Mouse (Mus musculus) thymus, postnatal 0 days (tissue): ENCODE measurements around the gene Syn2. TPM values are rescaled to one million over a fixed set of nuclear protein-coding genes. Genes with fewer than 3 reads are reported as not detected.

Experiments
- DNase-seq: peaks from one replicate; pipeline ENCODE4 v3.0.0-alpha.2; 2015; ENCODE audit warnings: low spot score
- microRNA-seq: library from miRNA; unstranded; fragments of <30 nt; microRNA quantifications from one replicate; pipeline ENCODE4, GENCODE M21; 2016; ENCODE audit warnings: borderline number of aligned reads
- polyA plus RNA-seq: library from polyadenylated mRNA; unstranded; fragments of >200 nt; fragmentation: Nextera tagmentation; extraction: Ambion mirVana; gene quantifications from 2 replicates; pipeline ENCODE4 v1.2.1, GENCODE M21; 2015

Gene Syn2
- polyA plus RNA-seq, 1 experiment from 2014 or later, result 0.72 TPM

- no peak for DNase-seq
These were observed 156.4 kb downstream of the Syn2 start for GRCm38 (mm10) chr6:115291068-115291467.

- DNase-seq, result no peak
These were observed 157.1 kb downstream of the Syn2 start for GRCm38 (mm10) chr6:115291823-115292222.

- DNase-seq, result no peak
These were observed 157.9 kb downstream of the Syn2 start for GRCm38 (mm10) chr6:115292621-115293020.

GRCm38 (mm10) chr6:115293877-115294276, 159.2 kb downstream of the Syn2 start:
- no peak for DNase-seq

GRCm38 (mm10) chr6:115307134-115307533, 172.4 kb downstream of the Syn2 start:
- DNase-seq, result no peak

- no peak for DNase-seq
These were observed 178.1 kb downstream of the Syn2 start for GRCm38 (mm10) chr6:115312780-115313179.

- DNase-seq, result no peak
These were observed 178.6 kb downstream of the Syn2 start for GRCm38 (mm10) chr6:115313235-115313738.

GRCm38 (mm10) chr6:115313910-115314309, 179.2 kb downstream of the Syn2 start:
- DNase-seq, result no peak

- no peak for DNase-seq
These were observed 181.1 kb downstream of the Syn2 start for GRCm38 (mm10) chr6:115315770-115316169.

GRCm38 (mm10) chr6:115316811-115317221, 182.1 kb downstream of the Syn2 start:
- DNase-seq, result no peak

GRCm38 (mm10) chr6:115318811-115319210, 184.1 kb downstream of the Syn2 start:
- DNase-seq, result no peak

GRCm38 (mm10) chr6:115319686-115320085, 185.0 kb downstream of the Syn2 start:
- DNase-seq, result no peak

- DNase-seq, result no peak
These were observed 186.4 kb downstream of the Syn2 start for GRCm38 (mm10) chr6:115320927-115321714.

GRCm38 (mm10) chr6:115321883-115322351, 187.2 kb downstream of the Syn2 start:
- DNase-seq, result no peak

GRCm38 (mm10) chr6:115322956-115323355, 188.3 kb downstream of the Syn2 start:
- no peak for DNase-seq

- DNase-seq, result no peak
These were observed 196.3 kb downstream of the Syn2 start for GRCm38 (mm10) chr6:115330964-115331363.

Small RNA genes within 50 kb of the gene (microRNA-seq; reads per million reads assigned to microRNA genes)
- gene Gm24767, result not detected

Other genes with a start within 250 kb of the Syn2 start
- gene Vgll4, start 164.9 kb upstream of the Syn2 start, polyA plus RNA-seq, result 74.0 and 90.5 TPM in 2 replicates
- 58.2 and 58.8 TPM in 2 replicates for gene Tamm41, start 97.0 kb upstream of the Syn2 start, polyA plus RNA-seq
- gene Gm17482, start 92.4 kb downstream of the Syn2 start, polyA plus RNA-seq, result not detected in 2 replicates
- gene Timp4, start 117.3 kb downstream of the Syn2 start, polyA plus RNA-seq, result 0.78 and 0.86 TPM in 2 replicates
- 4.7 and 5.9 TPM in 2 replicates for gene Pparg, start 226.0 kb downstream of the Syn2 start, polyA plus RNA-seq